Mouse (Mus musculus) erythroblast, embryonic 14.5 days (primary cell): ENCODE results near the gene Tll2.

ENCODE experiments used
- GATA1 ChIP-seq: IDR thresholded peaks from 2 replicates; pipeline ENCODE4 v1.6.1; 2012; ENCODE audit warnings: low read length, inconsistent platforms, mixed read lengths
- TAL1 ChIP-seq: IDR thresholded peaks from 3 replicates; pipeline ENCODE4 v1.6.1; 2012; ENCODE audit warnings: low read length, inconsistent platforms, mixed read lengths

GRCm38 (mm10) chr19:41109496-41109895 is 97.1 kb downstream of the Tll2 start:
- TF ChIP-seq TAL1 (no peak), GATA1 (no peak)
